Mouse (Mus musculus) regulatory T cell (primary cell): Measurements from ENCODE around the gene Kbtbd4.

ENCODE experiments used
- in situ Hi-C: fragments of 300-600 bp; cut with MboI, MseI; formaldehyde crosslinking; loops from one replicate; pipeline ENCODE4 v1.15.1; 2025; ENCODE audit warnings: high pct_unique_total_duplicates

The Kbtbd4 gene

GRCm38 (mm10) chr2:90904856-90905224 lies 300 bp downstream of the Kbtbd4 start:
- in situ Hi-C loops: no loop called here

GRCm38 (mm10) chr2:90906721-90907120 lies 2.2 kb downstream of the Kbtbd4 start:
- in situ Hi-C loops: no loop called here

- in situ Hi-C loops: no loop called here
Observed at GRCm38 (mm10) chr2:90910861-90911260, 6.3 kb downstream of the Kbtbd4 start.

GRCm38 (mm10) chr2:90911668-90912067 lies 7.1 kb downstream of the Kbtbd4 start:
- in situ Hi-C loops: no loop called here

GRCm38 (mm10) chr2:90913671-90914070 lies 9.1 kb downstream of the Kbtbd4 start:
- in situ Hi-C loops: no loop called here

GRCm38 (mm10) chr2:90915516-90915915 lies 11.0 kb downstream of the Kbtbd4 start:
- in situ Hi-C loops: no loop called here

GRCm38 (mm10) chr2:90916560-90917232 lies 12.2 kb downstream of the Kbtbd4 start:
- in situ Hi-C loops: no loop called here

GRCm38 (mm10) chr2:90917233-90917998 lies 12.9 kb downstream of the Kbtbd4 start:
- in situ Hi-C loops: no loop called here

GRCm38 (mm10) chr2:90917999-90918698 lies 13.6 kb downstream of the Kbtbd4 start:
- in situ Hi-C loops: no loop called here

GRCm38 (mm10) chr2:90921178-90921577 lies 16.6 kb downstream of the Kbtbd4 start:
- in situ Hi-C loops: no loop called here

- in situ Hi-C loops: no loop called here
Observed at GRCm38 (mm10) chr2:90922636-90923035, 18.1 kb downstream of the Kbtbd4 start.

GRCm38 (mm10) chr2:90928566-90928965 lies 24.0 kb downstream of the Kbtbd4 start:
- in situ Hi-C loops: loop anchor here (25.0 kb wide), 1 partner anchor 1034 kb away; no protein-coding TSS in a partner anchor

- in situ Hi-C loops: loop anchor here (25.0 kb wide), 1 partner anchor 1030 kb away; no protein-coding TSS in a partner anchor
Observed at GRCm38 (mm10) chr2:90931829-90932228, 27.3 kb downstream of the Kbtbd4 start.

- in situ Hi-C loops: loop anchor here (25.0 kb wide), 1 partner anchor 1030 kb away; no protein-coding TSS in a partner anchor
Observed at GRCm38 (mm10) chr2:90932273-90932672, 27.7 kb downstream of the Kbtbd4 start.

- in situ Hi-C loops: loop anchor here (25.0 kb wide), 1 partner anchor 1024 kb away; no protein-coding TSS in a partner anchor
Observed at GRCm38 (mm10) chr2:90938362-90938761, 33.8 kb downstream of the Kbtbd4 start.

GRCm38 (mm10) chr2:90939750-90940149 lies 35.2 kb downstream of the Kbtbd4 start:
- in situ Hi-C loops: loop anchor here (5.0 to 25.0 kb wide), 2 partner anchors 38 to 1023 kb away; no protein-coding TSS in a partner anchor

GRCm38 (mm10) chr2:90940233-90941229 lies 36.0 kb downstream of the Kbtbd4 start, which contains the start of gene Celf1:
Gene Celf1 (plus strand): TSS chr2:90940382.
- in situ Hi-C loops: loop anchor here (5.0 to 25.0 kb wide), 2 partner anchors 37 to 1022 kb away; no protein-coding TSS in a partner anchor

- in situ Hi-C loops: loop anchor here (5.0 to 25.0 kb wide), 2 partner anchors 36 to 1021 kb away; no protein-coding TSS in a partner anchor
Observed at GRCm38 (mm10) chr2:90941744-90942143, 37.2 kb downstream of the Kbtbd4 start.

GRCm38 (mm10) chr2:90950149-90950548 lies 45.6 kb downstream of the Kbtbd4 start:
- in situ Hi-C loops: no loop called here

- in situ Hi-C loops: no loop called here
Observed at GRCm38 (mm10) chr2:90950582-90951194, 46.1 kb downstream of the Kbtbd4 start.
